Mouse (Mus musculus): ENCODE measurements at regions not wholly inside any gene's neighbourhood (a gene's known extent, or its start where the extent isn't known, plus 50 kb on each side); places are given as distances from the start of the nearest gene placed in this dataset.

GRCm38 (mm10) chr17:54065187-54065795, 74.8 kb upstream of the Sult1c1 start:
- peak; percentile 81 for DNase-seq (ENCODE audit: low read depth, low spot score)

DNA sequence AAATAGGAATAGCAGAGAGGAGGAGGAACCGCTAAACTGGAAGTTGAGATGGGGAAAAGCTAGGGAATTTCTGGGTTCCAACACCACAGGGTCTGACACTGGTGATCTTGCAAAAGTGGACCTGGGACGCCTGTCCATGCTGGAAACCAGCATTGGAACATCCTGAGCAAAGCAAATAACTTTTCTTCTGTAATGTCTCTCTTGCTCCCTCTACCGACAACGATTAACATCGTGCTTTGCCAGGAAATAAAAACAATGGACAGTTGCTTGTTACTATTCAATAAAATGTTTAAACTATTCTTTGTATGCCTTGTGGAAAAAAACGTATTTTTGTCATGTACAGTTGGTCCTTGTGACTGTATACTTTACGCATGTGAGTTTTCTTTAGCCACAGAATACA, 70.8 kb upstream of the Sult1c1 start:
- peak; percentile 78 for DNase-seq (ENCODE audit: low read depth, low spot score)

Measured in 3T3-L1 (cell line).